Mouse (Mus musculus) megakaryocyte progenitor cell, adult 5-6 weeks (primary cell): ENCODE data around the gene Rd3. TPM values are rescaled to one million over a fixed set of nuclear protein-coding genes. Genes with fewer than 3 reads are reported as not detected.

Experiments used
- ATAC-seq: replicated peaks from 2 replicates; pipeline ENCODE4 v1.8.0; 2016; ENCODE audit warnings: mild to moderate bottlenecking, moderate TSS enrichment, inconsistent platforms; ENCODE audit not compliant: poor library complexity
- total RNA-seq, 2 experiments: library from RNA; stranded (forward) in 1 of 2; stranded (reverse) in 1 of 2; fragments of 157-497, 149-512 nt in 1 of 2; fragments of 200-1000 nt in 1 of 2; gene quantifications; 2 replicates each; pipeline versions ENCODE4 v1.2.3 to v1.2.4; 2015 to 2017

Rd3 gene
- total RNA-seq, 2 experiments from 2014 or later = not detected

DNA sequence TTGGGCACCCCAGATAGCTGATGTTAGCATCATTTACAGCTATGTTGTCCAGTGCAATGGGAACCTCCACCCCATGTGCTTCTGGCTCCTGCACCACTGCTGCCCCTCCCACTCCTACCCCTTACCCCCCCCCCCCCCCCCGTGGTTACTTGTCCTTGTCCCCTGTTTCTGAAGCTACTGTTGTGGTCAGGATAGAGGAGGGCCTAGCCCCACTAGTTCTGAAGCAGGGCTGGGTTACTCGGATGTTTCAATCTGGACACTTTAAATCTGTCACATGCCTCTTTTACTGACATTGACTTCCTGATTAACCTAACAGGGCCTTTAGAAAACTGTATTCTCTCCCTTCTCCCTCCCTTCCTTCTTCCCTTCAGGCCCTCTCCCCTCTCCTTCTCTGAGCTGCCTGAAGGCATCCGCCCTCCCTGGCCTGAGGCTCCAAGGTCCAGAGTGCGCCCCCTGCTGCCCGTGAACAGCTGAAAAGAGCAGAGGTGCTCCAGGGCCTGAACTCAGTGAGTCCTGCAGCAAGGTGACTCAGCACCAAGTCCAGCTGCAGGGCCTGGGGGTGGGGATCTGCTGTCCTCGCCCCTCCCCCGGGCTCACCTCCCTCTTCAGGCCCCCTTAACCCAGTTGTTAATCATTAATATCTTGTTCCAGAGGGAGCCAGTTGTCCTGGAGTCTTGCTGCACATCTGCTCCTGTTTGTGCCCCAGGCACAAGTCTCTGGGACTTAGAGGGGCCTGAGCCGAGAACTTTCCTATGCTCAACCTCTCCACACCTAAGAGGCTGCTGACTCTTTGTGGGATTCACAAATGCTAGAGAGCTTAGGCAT lies 13.0 kb upstream of the Rd3 start:
- peak; percentile 87 for ATAC-seq

DNA sequence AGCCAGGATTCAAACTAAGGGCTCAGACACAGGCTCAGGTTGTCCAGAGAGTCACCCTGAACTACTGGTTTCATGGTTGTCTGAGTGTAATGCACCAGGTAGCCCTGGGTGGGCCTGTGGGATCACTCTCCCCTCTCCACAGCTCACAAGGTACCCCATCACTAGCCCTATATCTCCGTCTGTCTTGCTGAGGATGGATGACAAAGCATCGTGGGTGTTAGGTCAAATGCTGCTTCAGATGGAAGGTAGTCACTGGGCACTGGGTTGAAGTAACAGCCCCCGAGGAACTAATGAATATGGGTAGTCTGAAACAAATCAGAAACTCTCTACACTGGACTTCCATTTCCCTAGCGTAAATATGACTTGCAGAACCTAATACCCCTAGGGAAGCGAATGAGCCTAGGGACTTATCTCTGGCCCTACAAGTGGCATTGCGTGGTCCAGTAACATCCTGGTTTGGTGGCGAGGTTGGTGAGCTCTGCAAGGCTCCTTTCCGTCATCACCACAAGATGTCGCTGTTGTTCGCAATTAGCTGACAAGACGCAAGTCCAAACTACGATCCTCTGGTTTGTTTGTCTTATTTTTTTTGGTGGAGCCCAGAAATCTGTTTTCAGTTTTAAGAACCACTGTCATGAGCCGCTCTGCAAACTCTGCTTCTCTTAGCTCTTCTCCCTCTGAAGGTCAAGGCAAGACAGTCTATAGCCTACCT lies 12.2 kb upstream of the Rd3 start:
- peak; percentile 89 for ATAC-seq

GRCm38 (mm10) chr1:191969939-191970338 lies 7.2 kb upstream of the Rd3 start:
- no peak for ATAC-seq

GRCm38 (mm10) chr1:191974509-191975405 lies 2.4 kb upstream of the Rd3 start:
- ATAC-seq = 0 out of 2 replicates have a peak, but pooled peaks have one; percentile 31

- peak; percentile 16; the same call in 1 of the 2 replicates for ATAC-seq
Observed at GRCm38 (mm10) chr1:191981426-191982102, 4.4 kb downstream of the Rd3 start.

- ATAC-seq = no peak
Observed at GRCm38 (mm10) chr1:191986674-191987480, 9.7 kb downstream of the Rd3 start.

DNA sequence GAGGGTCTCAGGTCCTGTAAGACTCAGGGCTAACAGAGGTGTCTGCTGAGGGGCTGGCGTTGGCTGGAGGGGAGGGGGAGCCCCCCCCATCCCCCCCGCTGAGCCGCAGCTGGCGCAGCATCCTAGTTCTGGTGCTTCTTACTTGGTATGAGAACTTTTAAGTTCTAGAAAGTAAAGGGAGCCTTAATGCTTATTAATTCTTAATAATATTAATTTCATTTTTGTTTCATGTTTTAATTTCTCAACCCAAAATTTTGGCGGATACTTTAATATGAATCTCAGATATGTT lies 10.3 kb downstream of the Rd3 start:
- ATAC-seq = no peak

- no peak for ATAC-seq
Observed at GRCm38 (mm10) chr1:191988646-191989045, 11.5 kb downstream of the Rd3 start.

DNA sequence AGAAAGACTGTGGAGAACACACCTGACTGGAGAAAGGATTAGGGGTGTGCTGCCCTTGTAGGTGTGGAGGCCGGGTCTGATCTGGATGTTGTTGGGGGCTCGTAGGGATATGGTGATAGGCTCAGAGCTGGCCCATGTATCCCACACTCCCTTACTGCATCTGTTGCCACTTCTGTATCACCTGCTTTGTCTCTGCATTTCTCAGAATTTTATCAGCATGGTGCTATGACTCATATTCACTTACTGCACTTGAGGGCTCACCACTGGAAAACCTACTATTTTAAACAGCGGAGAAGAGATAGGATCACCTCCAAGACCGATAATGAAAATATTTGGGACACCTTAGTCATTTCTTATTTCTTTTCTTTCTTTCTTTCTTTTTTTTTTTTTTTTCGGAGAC lies 11.9 kb downstream of the Rd3 start:
- no peak for ATAC-seq

GRCm38 (mm10) chr1:191989994-191990393 lies 12.8 kb downstream of the Rd3 start:
- peak; percentile 99 for ATAC-seq

- ATAC-seq = no peak
Observed at GRCm38 (mm10) chr1:191992040-191992780, 15.0 kb downstream of the Rd3 start.

DNA sequence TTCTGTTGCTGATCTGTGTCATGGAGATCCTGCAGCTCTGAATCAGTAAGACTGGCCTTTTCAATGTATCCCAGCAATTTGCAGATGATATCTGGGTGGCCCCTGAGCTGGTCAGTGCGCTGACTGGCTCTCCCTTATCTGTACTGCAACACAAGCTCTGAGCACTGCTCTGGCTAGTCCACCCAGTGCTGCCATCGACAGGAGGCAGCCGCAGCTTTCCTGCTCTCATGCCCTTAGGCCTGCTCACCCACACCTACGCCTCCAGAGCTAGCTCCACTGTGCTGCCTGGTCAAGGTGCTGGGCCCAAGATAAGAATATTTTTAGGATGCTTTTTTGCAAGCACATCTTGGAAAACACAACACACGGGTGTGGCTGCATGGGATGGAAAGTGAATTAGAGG lies 17.3 kb downstream of the Rd3 start:
- ATAC-seq = no peak

DNA sequence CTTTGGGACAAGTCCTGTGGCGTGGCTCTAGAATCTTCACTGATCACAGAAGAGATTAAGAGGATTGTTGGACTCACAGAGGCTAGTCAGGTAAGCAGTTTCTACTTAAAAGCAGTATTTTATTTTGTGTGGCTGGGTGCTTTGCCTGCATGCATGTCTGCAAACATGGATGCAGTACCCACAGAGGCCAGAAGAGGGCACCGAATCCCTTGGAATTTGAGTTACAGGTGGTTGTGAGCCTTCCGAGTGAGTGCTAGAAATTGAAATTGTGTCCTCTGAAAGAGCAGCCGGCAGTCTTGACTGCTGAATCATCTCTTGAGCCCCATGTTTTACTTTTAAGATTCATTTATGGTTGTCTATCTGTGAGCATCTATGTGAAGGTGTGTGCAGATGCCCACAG lies 18.3 kb downstream of the Rd3 start:
- peak; percentile 76 for ATAC-seq

GRCm38 (mm10) chr1:191995916-191996315 lies 18.7 kb downstream of the Rd3 start:
- ATAC-seq = no peak

DNA sequence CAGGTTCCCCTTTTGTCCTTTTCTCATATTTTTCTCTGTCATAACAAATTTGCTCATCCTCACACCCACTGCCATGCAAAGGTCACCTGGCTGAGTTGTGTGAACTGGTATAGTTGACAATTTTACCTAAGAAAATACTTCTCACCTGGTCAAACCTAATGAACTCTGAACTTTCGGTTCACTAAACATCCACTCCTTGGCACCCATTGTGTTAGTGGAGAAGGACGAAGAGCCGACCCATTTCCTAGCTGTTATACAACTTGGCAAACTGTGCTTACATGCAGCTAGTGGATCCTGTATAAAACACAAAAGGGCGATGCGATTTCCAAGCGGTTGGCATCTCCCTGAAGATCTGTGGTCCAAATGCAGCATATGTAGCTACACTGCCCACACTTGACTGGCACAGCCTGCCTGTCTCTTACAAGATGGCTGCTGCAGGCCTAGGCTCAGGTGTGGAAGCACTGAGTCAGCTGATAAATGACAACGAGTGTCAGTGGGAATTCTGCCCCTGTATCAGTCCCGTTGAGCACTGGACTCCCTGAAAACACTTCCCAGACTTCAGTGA lies 19.5 kb downstream of the Rd3 start:
- no peak for ATAC-seq

GRCm38 (mm10) chr1:191999022-191999421 lies 21.9 kb downstream of the Rd3 start:
- peak; percentile 63 for ATAC-seq
